Mouse (Mus musculus): Measurements from ENCODE around the gene Chrna5. TPM values are rescaled to one million over a fixed set of nuclear protein-coding genes. Genes with fewer than 3 reads are reported as not detected.
A peak's percentile ranks its signal among the peaks of the same experiment; 100 is the strongest.

The Chrna5 gene
- total RNA-seq, 2 experiments from 2014 or later: 7.3 to 7.9 TPM

DNA sequence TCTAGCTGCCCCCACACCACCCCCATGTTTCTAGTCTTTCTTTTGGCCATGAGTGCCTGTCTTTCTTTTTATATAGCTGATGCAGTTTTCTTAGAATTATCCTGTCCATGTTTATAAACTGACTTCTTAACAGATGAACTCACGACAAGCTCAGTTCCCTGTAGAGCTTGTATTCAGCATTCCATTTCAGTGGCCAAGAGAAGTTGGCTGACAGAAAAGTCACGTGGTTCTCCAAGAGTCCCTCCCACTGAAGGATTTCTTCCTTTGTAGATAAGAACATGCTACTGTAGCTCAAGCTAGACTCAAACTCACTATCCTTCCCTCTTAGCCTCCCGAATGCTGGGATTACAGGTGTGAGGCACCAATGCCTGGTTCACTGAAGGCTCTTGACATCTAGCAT lies 36.2 kb downstream of the Chrna5 start:
- DNase-seq: no peak
- intact Hi-C loops (cut with DNase I): no loop called here

DNA sequence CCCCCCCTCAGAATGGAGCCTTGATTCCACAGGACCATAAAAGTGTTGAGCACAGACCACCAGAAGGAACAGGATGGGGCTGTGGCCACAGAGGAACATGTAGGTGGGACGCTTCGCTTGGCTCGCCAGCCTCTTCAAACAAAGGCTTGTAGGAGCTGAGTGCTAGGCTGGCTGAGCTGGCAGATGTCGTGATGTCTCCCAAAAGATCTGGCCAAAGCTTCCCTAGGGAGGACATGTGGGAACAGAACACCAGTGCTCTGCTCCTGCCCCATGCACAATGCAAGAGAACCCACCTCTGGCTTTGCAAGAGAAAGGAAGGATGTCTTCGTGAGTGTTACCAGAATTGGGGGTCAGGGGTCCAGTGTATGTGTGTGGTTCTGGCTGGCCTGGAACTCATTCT lies 42.6 kb downstream of the Chrna5 start:
- no peak for DNase-seq
- intact Hi-C loops (cut with DNase I): loop anchor here (5.0 to 10.0 kb wide), 2 partner anchors 89 to 291 kb away; no protein-coding TSS in a partner anchor

DNA sequence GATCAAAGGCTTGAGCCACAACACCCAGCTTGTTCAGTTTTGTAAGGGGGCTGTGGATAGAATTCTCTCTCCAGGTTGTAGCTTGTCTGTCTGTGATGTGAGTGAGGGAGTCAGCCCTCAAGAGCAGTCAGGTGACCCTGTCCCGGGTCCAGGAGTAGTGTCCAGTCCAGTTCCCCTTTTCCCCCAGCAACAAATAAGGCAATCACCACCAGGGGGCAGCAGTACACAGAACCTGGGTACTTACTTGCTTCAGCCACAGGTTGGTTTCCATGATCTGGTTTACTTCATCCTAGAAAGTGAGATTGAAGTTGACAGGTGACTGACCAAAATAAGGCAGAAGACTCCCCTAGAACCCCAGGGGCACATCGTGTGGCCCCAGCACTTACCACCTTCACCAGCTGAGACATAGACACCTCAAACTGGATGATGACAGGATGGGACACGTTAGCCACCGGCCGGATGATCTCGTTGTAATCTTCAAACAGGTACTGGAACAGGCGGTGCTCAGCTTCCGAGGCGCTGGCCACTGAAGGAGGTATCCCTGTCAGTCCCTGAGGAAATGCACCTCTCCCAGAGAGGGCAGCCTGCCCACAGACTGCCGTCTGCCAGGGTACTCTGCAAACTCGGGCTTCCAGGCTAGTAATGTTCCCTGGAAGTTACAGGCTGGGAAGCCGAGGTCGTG lies 43.4 kb downstream of the Chrna5 start:
- intact Hi-C loops (cut with DNase I): loop anchor here (5.0 to 10.0 kb wide), 2 partner anchors 88 to 291 kb away; no protein-coding TSS in a partner anchor
- peak; percentile 92 for DNase-seq

DNA sequence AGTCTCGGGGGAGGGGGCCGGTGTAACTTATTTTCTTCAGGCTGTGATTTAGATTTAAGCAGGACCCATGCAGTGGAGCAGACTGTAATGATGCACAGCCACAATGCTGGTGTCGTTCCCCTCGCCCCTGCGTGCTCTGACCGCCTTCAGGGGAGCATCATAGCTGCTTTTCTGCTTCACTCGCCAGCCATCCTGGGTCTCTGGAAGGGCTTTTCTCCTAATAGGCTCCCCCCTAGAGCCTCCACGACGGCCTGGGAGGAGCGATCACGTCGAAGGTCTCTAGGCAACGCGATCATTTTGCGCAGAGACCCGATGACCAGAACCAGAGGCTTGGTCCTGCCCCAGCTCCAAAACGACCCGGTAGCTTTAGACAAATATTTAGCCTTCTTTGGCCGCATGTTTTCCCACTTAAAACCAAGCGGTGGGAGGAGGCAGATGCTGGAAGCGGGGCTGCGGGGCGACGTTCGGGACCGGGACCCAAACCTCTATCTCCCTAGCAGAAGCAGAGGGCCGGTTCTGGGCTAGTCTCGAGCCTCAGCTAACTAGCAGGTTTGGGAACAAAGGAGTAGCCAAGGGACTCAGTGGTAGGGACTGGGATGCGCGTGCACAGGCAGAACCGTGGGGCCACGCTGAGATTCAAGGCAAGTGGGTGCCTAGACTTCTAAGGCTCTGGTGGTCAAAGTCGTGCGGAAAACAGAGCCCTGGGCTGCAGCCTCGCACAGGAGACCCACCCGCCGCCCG lies 45.0 kb downstream of the Chrna5 start:
- peak; percentile 35 for DNase-seq
- intact Hi-C loops (cut with DNase I): loop anchor here (10.0 kb wide), 1 partner anchor 289 kb away; no protein-coding TSS in a partner anchor

DNA sequence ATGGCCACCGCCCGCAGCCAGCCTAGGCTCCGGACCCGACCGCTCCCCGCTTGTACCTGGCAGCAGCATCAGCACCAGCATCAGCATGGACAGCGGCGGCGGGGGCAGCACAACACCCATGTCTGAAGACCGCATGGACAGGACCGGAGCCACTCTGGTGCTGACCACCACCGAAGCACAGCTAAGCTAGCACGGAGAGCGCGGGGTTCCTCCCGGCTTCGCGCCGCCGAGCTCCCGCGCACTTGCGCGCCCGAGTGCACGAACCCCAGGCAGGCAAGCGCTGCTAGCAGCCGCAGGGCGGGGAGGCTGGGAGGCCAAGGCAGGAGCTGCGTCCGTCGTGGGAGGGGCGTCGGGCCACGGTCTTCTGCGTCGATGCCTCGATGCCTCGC lies 45.6 kb downstream of the Chrna5 start, which contains the start of gene Chrna3:
Gene Chrna3 (minus strand): TSS at position 288 of the 389 bp plus-strand sequence.
- intact Hi-C loops (cut with DNase I): loop anchor here (10.0 kb wide), 1 partner anchor 289 kb away; no protein-coding TSS in a partner anchor
- peak; percentile 74 for DNase-seq

DNA sequence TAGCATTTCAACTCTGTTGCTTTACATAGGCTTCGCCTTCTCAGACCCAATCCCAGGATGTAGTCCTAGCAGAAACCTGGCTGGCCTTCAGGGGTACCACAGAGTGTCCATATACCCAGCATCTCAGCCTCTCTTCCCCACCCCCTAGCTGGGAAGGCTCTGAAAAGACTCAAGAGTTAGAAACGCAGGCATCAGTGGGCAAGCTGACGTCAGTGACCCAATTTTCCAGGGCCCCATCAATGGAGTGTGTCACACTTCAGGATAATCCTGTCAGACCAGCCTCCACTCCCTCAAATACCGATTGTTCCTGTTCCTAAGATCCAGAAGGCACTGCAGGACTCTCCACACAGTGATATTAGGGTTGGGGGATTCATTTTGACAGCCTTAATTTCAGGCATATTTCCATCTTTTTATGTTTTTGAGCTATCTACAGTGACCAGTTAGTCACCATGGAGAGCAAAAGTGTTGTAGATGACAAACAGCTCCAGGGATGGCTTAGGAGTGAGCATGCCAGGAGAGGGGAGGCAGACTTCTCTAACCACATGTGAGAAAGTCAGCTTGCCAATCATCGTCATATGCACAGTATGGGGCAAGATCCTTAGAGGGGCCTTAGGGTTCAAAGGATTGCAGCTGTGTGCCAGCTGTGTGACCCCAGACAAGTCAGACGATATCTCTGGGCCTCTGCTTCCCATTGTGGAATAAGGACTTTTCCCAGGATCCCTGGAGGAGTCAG lies 50.9 kb downstream of the Chrna5 start:
- no peak for DNase-seq

DNA sequence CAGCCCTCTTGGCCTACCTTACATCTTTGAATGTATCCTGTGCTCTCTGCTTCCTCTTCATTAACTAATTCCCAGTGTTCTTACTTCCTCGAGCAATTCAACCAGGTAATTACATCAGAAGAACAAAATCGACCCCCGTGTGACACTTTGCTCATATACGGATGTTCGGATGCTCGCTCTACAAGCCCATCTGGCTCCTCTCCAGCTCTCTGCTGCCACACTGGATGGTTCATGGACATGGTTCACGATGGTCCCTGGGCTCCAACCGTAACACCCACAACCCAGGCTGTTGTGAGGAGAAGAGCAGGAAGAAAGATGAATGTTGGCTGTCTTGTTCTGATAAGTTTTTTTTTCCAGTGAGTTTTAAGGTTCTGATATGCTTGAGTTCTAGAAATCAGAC lies 58.3 kb downstream of the Chrna5 start:
- DNase-seq: no peak
- intact Hi-C loops (cut with DNase I): no loop called here

More for the DNA sequence above, 50.9 kb downstream of the Chrna5 start:
- intact Hi-C loops (cut with DNase I): no loop called here

DNA sequence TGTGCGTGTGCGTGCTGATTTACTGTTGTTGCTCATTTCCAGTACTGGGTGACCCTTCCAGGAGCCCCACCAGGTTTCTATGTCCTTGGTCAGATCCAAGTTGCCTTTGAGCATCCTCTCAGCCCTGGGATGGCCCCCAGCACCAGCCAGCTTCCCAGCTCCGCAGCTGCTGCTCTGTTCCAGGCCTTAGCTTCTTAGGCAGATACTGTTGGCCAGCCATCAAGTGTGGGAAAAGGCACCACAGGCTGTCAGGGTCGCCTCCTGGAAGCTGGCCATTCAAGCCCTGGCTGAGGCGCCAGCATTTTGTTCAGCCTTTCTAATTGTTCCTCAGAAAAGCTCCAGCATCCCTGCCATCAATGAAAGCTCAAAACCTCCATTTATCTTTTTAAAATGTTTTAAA lies 59.3 kb downstream of the Chrna5 start:
- intact Hi-C loops (cut with DNase I): no loop called here
- peak; percentile 93 for DNase-seq

DNA sequence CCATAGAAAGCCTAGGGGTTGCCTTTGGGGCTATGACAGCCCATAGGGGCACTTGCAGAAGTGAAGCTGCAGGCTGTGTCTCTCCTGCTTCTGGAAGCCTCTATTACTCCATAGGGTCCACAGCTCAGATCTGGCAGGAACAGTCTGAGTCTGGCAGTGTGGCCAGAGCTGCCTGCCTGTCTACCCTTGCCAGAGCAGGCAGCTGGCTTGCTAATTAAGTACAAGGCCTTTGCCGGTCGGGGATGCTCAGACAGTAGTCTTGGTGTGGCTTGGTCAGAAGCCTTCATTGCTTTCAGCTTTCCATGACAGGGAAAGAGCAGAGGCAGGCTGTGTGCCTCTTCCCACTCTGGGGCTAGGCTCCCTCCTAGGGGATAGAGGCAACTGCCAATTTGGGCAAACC lies 60.7 kb downstream of the Chrna5 start:
- intact Hi-C loops (cut with DNase I): no loop called here
- peak; percentile 87 for DNase-seq

DNA sequence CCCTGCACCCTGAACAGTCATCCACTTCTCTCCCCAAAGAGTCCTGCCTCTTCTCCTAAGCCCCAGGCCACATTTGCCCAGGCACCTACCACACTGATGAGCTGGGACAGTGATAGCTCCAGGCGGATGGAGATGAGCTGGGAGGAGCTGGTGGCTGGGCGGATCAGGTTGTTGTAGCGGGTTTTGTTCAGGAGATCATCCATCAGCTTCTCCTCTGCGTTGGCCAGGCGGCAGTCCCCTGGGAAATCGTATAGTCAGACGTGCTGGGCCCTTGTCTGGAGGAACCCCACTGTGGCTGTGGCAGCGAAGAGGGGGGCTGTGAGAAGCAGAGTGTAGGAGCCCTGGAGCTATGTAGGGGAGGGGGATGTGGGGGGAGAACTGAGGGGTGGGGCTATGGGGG lies 63.0 kb downstream of the Chrna5 start:
- no peak for DNase-seq
- intact Hi-C loops (cut with DNase I): no loop called here

DNA sequence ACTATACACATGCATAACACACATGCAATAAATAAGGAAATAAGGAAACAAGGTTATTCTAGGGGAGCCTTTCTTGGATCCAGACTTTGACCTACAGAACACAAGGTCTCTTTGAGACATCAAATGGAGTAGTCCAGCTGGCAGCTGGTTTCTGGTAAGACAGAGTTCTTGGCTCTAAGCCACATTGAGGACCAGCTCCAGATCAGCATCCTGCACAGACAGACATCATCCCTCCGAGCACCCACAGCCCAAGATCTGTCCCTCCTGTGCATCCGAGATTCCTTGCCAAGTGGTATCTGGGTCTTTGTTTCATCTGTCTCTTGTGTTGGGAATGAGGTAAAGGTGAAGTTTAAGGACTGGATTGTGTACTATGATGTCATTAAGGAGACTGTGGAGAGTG lies 64.3 kb downstream of the Chrna5 start:
- DNase-seq: peak; percentile 37
- intact Hi-C loops (cut with DNase I): no loop called here

DNA sequence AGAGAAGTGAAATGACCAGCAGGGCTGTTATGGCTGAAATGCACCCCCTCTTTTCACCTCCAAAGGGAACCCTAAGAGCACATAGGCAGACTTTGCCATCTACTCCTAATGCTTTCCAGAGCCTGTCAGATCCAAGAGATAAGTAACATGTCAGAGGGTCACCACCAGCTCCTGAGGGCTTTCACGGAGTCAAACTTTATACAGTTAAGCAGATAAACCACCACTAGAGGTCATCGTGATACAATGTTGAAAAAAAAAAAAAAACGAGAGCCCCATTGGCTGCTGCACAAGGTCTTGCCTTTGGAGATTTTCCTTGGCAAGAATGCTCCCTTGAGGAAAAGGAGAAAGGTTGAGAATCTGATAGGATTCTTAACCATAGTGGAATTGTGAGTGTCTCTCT lies 66.1 kb downstream of the Chrna5 start:
- intact Hi-C loops (cut with DNase I): no loop called here
- no peak for DNase-seq

DNA sequence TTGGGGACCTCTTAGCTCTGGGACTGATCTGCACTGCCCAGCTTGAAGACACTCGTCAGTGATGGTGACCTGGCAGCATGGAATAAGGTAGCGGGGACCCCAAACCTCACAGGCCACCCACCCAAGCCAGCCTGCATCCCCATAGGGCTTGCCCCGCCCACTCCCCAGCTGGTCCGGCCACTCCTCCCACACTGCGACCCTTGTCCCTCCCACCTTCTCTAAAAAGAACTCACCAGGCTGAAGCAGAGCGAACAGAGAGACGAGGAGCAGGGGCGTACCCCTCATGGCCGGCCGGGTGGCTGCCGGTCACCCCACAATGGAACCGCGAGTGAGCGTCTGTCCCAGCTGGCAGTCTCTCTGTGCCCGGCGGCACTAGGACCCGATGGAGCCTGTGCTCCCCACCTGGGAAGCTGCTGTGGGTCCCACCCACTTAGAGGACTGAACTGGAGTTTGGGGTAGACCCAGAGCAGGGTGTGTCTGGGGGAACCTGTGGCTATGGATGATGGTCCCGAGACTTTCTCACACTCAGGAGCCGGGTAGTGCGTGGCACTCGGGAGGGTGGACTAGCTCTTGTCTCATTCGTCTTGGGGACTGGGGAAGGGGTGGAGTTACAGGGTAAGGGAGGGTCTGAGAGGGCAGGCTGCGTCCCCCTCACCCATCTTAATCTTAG lies 67.7 kb downstream of the Chrna5 start, which contains the start of gene Chrnb4:
Gene Chrnb4 (minus strand): TSS at position 569 of the 670 bp plus-strand sequence.
- intact Hi-C loops (cut with DNase I): no loop called here
- DNase-seq: peak; percentile 33

DNA sequence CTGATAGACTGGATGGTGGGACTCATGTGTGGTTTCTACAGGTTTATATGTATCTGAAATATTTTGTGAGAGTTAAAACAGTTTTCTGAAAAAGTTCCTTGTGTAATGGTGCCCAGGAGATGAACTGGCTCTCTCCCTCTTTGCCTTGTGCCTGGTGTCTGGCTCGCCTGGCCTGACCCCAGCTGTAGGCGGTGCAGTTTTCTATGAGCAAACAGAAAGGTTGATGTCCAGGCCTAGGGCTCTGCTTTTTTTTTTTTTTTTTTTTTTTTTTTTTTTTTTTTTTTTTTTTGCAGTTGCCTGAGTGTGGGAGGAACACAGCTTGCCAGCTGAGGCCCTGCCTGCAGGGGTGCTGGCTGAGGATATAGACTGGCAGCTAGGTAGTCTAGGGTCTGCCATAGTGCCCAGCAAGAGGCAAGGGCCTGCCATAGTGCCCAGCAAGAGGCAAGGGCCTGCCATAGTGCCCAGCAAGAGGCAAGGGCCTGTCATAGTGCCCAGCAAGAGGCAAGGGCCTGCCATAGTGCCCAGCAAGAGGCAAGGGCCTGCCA lies 74.8 kb downstream of the Chrna5 start:
- DNase-seq: peak; percentile 65
- intact Hi-C loops (cut with DNase I): no loop called here

Other genes with a start within 250 kb of the Chrna5 start
- gene Wdr61, start 246.4 kb upstream of the Chrna5 start, total RNA-seq (2021): 10 to 100 TPM; 50.9 to 56.9 TPM
- 10 to 100 TPM; 14.1 to 20.7 TPM for gene Crabp1, start 216.1 kb upstream of the Chrna5 start, total RNA-seq (2021)
- gene Ireb2, start 117.1 kb upstream of the Chrna5 start, total RNA-seq (2021): 10 to 100 TPM; 88.0 to 92.8 TPM
- 1 to 10 TPM; 1.9 TPM for gene Hykk, start 63.6 kb upstream of the Chrna5 start, total RNA-seq (2021)
- 100 to 1,000 TPM; 163 to 170 TPM for gene Psma4, start 30.1 kb upstream of the Chrna5 start, total RNA-seq (2021)
- gene AY074887, start 29.9 kb upstream of the Chrna5 start, total RNA-seq (2021): not detected
- 1 to 10 TPM; 3.4 to 3.9 TPM for gene Chrna3, start 45.7 kb downstream of the Chrna5 start, total RNA-seq (2021)
- gene Chrnb4, start 67.9 kb downstream of the Chrna5 start, total RNA-seq (2021): under 1 TPM in 1 of 2 experiments, not detected in 1; 0.08 TPM
- 10 to 100 TPM; 45.5 to 51.4 TPM for gene Ube2q2, start 168.0 kb downstream of the Chrna5 start, total RNA-seq (2021)
- gene Fbxo22, start 228.0 kb downstream of the Chrna5 start, total RNA-seq (2021): 10 to 100 TPM; 51.4 to 58.3 TPM